Mouse (Mus musculus): ENCODE data around the gene Ppil6. TPM values are rescaled to one million over a fixed set of nuclear protein-coding genes. Genes with fewer than 3 reads are reported as not detected.

Gene Ppil6
- polyA plus RNA-seq, 1 experiment, result 3.2 TPM

- TF ChIP-seq POLR2A (IDR thresholded peaks at IDR 0.05; ENCODE audit: low read depth, low read length), result no peak
- TF ChIP-seq CTCF (conservative IDR thresholded peaks at IDR 0.05; ENCODE audit: insufficient read depth, insufficient read length, low read depth, low read length), result no peak
- Histone ChIP-seq H3K36me3 (ENCODE audit: control insufficient read depth, insufficient read depth, low read length) (peaks cover 2% of the 10 kb centered on the region; the same call in 1 of the 2 replicates), H3K4me1 (ENCODE audit: control insufficient read depth, insufficient read depth, low read length) (peaks cover 10% of the 10 kb centered on the region), H3K27me3 (replicated peaks; ENCODE audit: control insufficient read depth, insufficient read depth, low read length) (no peaks in the 10 kb centered on the region), H3K4me3 (ENCODE audit: insufficient read depth, low read depth, low read length) (no peak overlapping the region), H3K27ac (ENCODE audit: insufficient read depth, low read depth, low read length) (no peak overlapping the region)
- WGBS, result 81% methylated on average over 3 of the region's 3 CpGs
- no peak for DNase-seq
Observed at GRCm38 (mm10) chr10:41452791-41453190, 37.4 kb upstream of the Ppil6 start.

DNA sequence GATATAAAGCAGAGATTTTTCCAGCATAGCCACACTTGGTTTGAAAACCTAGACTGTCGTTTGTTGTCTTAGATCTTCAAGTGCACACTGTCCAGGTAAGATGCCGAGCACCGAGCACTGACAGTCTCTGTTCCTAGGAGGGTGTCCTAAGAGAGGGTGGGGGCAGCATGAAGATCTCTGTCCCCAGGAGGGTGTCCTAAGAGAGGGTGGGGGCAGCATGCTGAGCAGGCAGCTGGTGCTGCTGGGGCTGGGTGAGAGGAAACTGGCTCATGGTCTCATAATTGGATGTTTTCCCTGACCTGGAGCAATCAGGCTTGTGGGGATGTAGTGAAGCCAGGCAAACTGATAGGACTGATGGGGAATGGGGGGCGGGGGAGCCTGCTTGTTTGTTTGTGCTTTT is 30.2 kb upstream of the Ppil6 start:
- Histone ChIP-seq H3K4me1 (ENCODE audit: control insufficient read depth, insufficient read depth, low read length) (no peaks in the 10 kb centered on the region), H3K27ac (ENCODE audit: insufficient read depth, low read depth, low read length) (no peak overlapping the region), H3K4me3 (ENCODE audit: insufficient read depth, low read depth, low read length) (no peak overlapping the region), H3K36me3 (ENCODE audit: control insufficient read depth, insufficient read depth, low read length) (peaks cover 2% of the 10 kb centered on the region), H3K27me3 (replicated peaks; ENCODE audit: control insufficient read depth, insufficient read depth, low read length) (no peaks in the 10 kb centered on the region)
- 90% methylated on average over 4 of the region's 4 CpGs for WGBS
- TF ChIP-seq POLR2A (IDR thresholded peaks at IDR 0.05; ENCODE audit: low read depth, low read length) (no peak), CTCF (conservative IDR thresholded peaks at IDR 0.05; ENCODE audit: insufficient read depth, insufficient read length, low read depth, low read length) (no peak)
- DNase-seq, result no peak

DNA sequence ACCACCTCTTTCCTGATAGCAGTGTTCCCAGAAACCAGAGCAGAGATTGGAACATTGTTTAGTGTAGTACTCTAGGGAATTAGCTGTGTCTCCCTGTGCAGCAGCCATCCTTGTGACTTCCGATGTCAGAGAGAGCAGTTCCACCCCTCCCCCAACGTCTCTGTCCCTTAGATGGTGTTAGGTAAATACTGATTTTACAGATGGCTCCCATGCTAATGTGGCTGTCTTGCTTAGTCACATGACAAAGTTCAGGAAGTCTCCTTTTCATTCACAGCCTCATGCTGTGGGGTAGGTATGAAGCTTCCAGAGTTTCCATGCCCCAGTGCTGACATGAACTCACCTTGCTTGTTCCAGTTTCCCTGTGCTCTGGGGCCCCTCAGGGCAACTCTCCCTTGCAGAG is 29.7 kb upstream of the Ppil6 start:
- no peak overlapping the region for H3K4me3 ChIP-seq (ENCODE audit: insufficient read depth, low read depth, low read length)
- DNase-seq, result no peak
- no peaks in the 10 kb centered on the region for H3K27me3 ChIP-seq (replicated peaks; ENCODE audit: control insufficient read depth, insufficient read depth, low read length)
- no peak overlapping the region for H3K27ac ChIP-seq (ENCODE audit: insufficient read depth, low read depth, low read length)
- 22% methylated on average over 2 of the region's 2 CpGs for WGBS
- TF ChIP-seq POLR2A (IDR thresholded peaks at IDR 0.05; ENCODE audit: low read depth, low read length), result no peak
- TF ChIP-seq CTCF (conservative IDR thresholded peaks at IDR 0.05; ENCODE audit: insufficient read depth, insufficient read length, low read depth, low read length), result no peak
- peaks cover 2% of the 10 kb centered on the region for H3K36me3 ChIP-seq (ENCODE audit: control insufficient read depth, insufficient read depth, low read length)
- H3K4me1 ChIP-seq (ENCODE audit: control insufficient read depth, insufficient read depth, low read length), result no peaks in the 10 kb centered on the region

- H3K27me3 ChIP-seq (replicated peaks; ENCODE audit: control insufficient read depth, insufficient read depth, low read length), result no peaks in the 10 kb centered on the region
- no peak overlapping the region for H3K27ac ChIP-seq (ENCODE audit: insufficient read depth, low read depth, low read length)
- TF ChIP-seq POLR2A (IDR thresholded peaks at IDR 0.05; ENCODE audit: low read depth, low read length) (no peak), CTCF (conservative IDR thresholded peaks at IDR 0.05; ENCODE audit: insufficient read depth, insufficient read length, low read depth, low read length) (no peak)
- WGBS, result 86% methylated on average over 3 of the region's 3 CpGs
- no peaks in the 10 kb centered on the region; the same call in none of the 2 replicates for H3K36me3 ChIP-seq (ENCODE audit: control insufficient read depth, insufficient read depth, low read length)
- no peaks in the 10 kb centered on the region for H3K4me1 ChIP-seq (ENCODE audit: control insufficient read depth, insufficient read depth, low read length)
- no peak for DNase-seq
- H3K4me3 ChIP-seq (ENCODE audit: insufficient read depth, low read depth, low read length), result no peak overlapping the region
Observed at GRCm38 (mm10) chr10:41461057-41461722, 29.0 kb upstream of the Ppil6 start.

- WGBS, result 70% methylated on average over 15 of the region's 15 CpGs
- TF ChIP-seq CTCF (conservative IDR thresholded peaks at IDR 0.05; ENCODE audit: insufficient read depth, insufficient read length, low read depth, low read length), result no peak
- no peak for TF ChIP-seq POLR2A (IDR thresholded peaks at IDR 0.05; ENCODE audit: low read depth, low read length)
- Histone ChIP-seq H3K4me1 (ENCODE audit: control insufficient read depth, insufficient read depth, low read length) (no peaks in the 10 kb centered on the region), H3K27ac (ENCODE audit: insufficient read depth, low read depth, low read length) (no peak overlapping the region), H3K4me3 (ENCODE audit: insufficient read depth, low read depth, low read length) (no peak overlapping the region), H3K27me3 (replicated peaks; ENCODE audit: control insufficient read depth, insufficient read depth, low read length) (no peaks in the 10 kb centered on the region), H3K36me3 (ENCODE audit: control insufficient read depth, insufficient read depth, low read length) (no peaks in the 10 kb centered on the region; the same call in none of the 2 replicates)
- no peak for DNase-seq
Observed at GRCm38 (mm10) chr10:41464401-41464955, 25.8 kb upstream of the Ppil6 start.

GRCm38 (mm10) chr10:41467325-41467724 is 22.9 kb upstream of the Ppil6 start:
- H3K27me3 ChIP-seq (replicated peaks; ENCODE audit: control insufficient read depth, insufficient read depth, low read length), result no peaks in the 10 kb centered on the region

DNA sequence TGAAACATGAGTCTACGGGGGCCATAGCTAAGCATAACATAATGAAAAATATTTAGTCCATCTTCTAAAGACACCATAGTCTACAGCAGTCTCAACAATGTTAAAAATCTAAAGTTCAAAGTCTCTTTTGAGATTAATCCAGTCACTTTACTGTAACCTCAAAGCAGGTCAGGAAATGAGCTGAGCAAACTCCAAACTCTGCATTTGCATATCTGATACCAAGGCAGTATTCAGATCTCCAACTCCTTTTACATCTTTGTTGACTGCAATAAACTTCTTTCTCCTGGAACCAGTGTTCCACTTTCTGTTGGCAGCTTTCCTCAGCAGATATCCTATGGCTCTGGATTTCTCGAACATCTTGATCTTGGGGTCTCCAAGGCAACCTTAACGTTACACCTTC is 19.5 kb upstream of the Ppil6 start:
- no peak overlapping the region for H3K27ac ChIP-seq (ENCODE audit: insufficient read depth, low read depth, low read length)
- no peak for TF ChIP-seq POLR2A (IDR thresholded peaks at IDR 0.05; ENCODE audit: low read depth, low read length)
- TF ChIP-seq CTCF (conservative IDR thresholded peaks at IDR 0.05; ENCODE audit: insufficient read depth, insufficient read length, low read depth, low read length), result no peak
- 78% methylated on average over 3 of the region's 3 CpGs for WGBS
- DNase-seq, result no peak
- no peak overlapping the region for H3K4me3 ChIP-seq (ENCODE audit: insufficient read depth, low read depth, low read length)
- H3K36me3 ChIP-seq (ENCODE audit: control insufficient read depth, insufficient read depth, low read length), result no peaks in the 10 kb centered on the region
- H3K4me1 ChIP-seq (ENCODE audit: control insufficient read depth, insufficient read depth, low read length), result no peaks in the 10 kb centered on the region
- no peaks in the 10 kb centered on the region for H3K27me3 ChIP-seq (replicated peaks; ENCODE audit: control insufficient read depth, insufficient read depth, low read length)

More at GRCm38 (mm10) chr10:41467325-41467724, 22.9 kb upstream of the Ppil6 start:
- no peak for TF ChIP-seq POLR2A (IDR thresholded peaks at IDR 0.05; ENCODE audit: low read depth, low read length)
- no peak for TF ChIP-seq CTCF (conservative IDR thresholded peaks at IDR 0.05; ENCODE audit: insufficient read depth, insufficient read length, low read depth, low read length)
- Histone ChIP-seq H3K36me3 (ENCODE audit: control insufficient read depth, insufficient read depth, low read length) (no peaks in the 10 kb centered on the region; the same call in none of the 2 replicates), H3K4me1 (ENCODE audit: control insufficient read depth, insufficient read depth, low read length) (no peaks in the 10 kb centered on the region), H3K4me3 (ENCODE audit: insufficient read depth, low read depth, low read length) (no peak overlapping the region), H3K27ac (ENCODE audit: insufficient read depth, low read depth, low read length) (0 out of 2 replicates have a peak overlapping the region, but pooled peaks have one; percentile 32)
- WGBS, result 62% methylated on average over 6 of the region's 6 CpGs
- no peak for DNase-seq
